Mouse (Mus musculus) thymus, postnatal 10 days (tissue): Measurements from ENCODE around the gene Arhgap24.
A peak's percentile ranks its signal among the peaks of the same experiment; 100 is the strongest.
"Not testable (repeated sequence)": the region's sequence is repeated elsewhere in the genome, so short reads cannot be mapped to it uniquely, and the experiment has no call there.

Source experiments
- DNase-seq, 2 experiments: peaks; one replicate each; pipeline ENCODE4 v3.0.0; 2021; ENCODE audit warnings: low spot score in 2 of 2

The Arhgap24 gene

GRCm38 (mm10) chr5:102793536-102793935, 312.3 kb downstream of the Arhgap24 start:
- DNase-seq: no peak

- no peak for DNase-seq
Measured at GRCm38 (mm10) chr5:102801469-102801868, 320.3 kb downstream of the Arhgap24 start.

GRCm38 (mm10) chr5:102802833-102803232, 321.6 kb downstream of the Arhgap24 start:
- DNase-seq: no peak

GRCm38 (mm10) chr5:102803675-102804074, 322.5 kb downstream of the Arhgap24 start:
- no peak for DNase-seq

- no peak for DNase-seq
Measured at GRCm38 (mm10) chr5:102807518-102807917, 326.3 kb downstream of the Arhgap24 start.

- DNase-seq: no peak
Measured at GRCm38 (mm10) chr5:102810366-102810957, 329.3 kb downstream of the Arhgap24 start.

GRCm38 (mm10) chr5:102813271-102813670, 332.1 kb downstream of the Arhgap24 start:
- no peak for DNase-seq

GRCm38 (mm10) chr5:102817641-102818040, 336.4 kb downstream of the Arhgap24 start:
- no peak for DNase-seq

GRCm38 (mm10) chr5:102825538-102825937, 344.3 kb downstream of the Arhgap24 start:
- no peak for DNase-seq

- no peak for DNase-seq
Measured at GRCm38 (mm10) chr5:102839071-102839470, 357.9 kb downstream of the Arhgap24 start.

- DNase-seq: no peak
Measured at GRCm38 (mm10) chr5:102843934-102844709, 362.9 kb downstream of the Arhgap24 start.

- no peak for DNase-seq
Measured at GRCm38 (mm10) chr5:102844731-102845598, 363.8 kb downstream of the Arhgap24 start.

- no peak for DNase-seq
Measured at GRCm38 (mm10) chr5:102845800-102846199, 364.6 kb downstream of the Arhgap24 start.

- no peak for DNase-seq
Measured at GRCm38 (mm10) chr5:102847859-102848258, 366.7 kb downstream of the Arhgap24 start.

GRCm38 (mm10) chr5:102851761-102852160, 370.6 kb downstream of the Arhgap24 start:
- DNase-seq: no peak

GRCm38 (mm10) chr5:102853750-102854149, 372.6 kb downstream of the Arhgap24 start:
- no peak for DNase-seq

GRCm38 (mm10) chr5:102855805-102856204, 374.6 kb downstream of the Arhgap24 start:
- no peak for DNase-seq

- DNase-seq: no peak
Measured at GRCm38 (mm10) chr5:102858047-102858446, 376.9 kb downstream of the Arhgap24 start.

GRCm38 (mm10) chr5:102859749-102860148, 378.6 kb downstream of the Arhgap24 start:
- no peak for DNase-seq

GRCm38 (mm10) chr5:102868196-102868595, 387.0 kb downstream of the Arhgap24 start:
- no peak for DNase-seq

- DNase-seq: not testable (repeated sequence)
Measured at GRCm38 (mm10) chr5:102872996-102873395, 391.8 kb downstream of the Arhgap24 start.

- DNase-seq: peak in 1 of 2 experiments; percentile 8
Measured at GRCm38 (mm10) chr5:102874605-102875298, 393.6 kb downstream of the Arhgap24 start.
